Mouse (Mus musculus) gastrocnemius, postnatal 25 days (tissue): ENCODE results near the gene Trappc3l. TPM values are rescaled to one million over a fixed set of nuclear protein-coding genes. Genes with fewer than 3 reads are reported as not detected.

Experiments used
- DNase-seq: peaks from one replicate; pipeline ENCODE4 v3.0.0; 2022
- total RNA-seq, 2 experiments: library from RNA; stranded (reverse); gene quantifications; 1 replicate in 1 of 2; 2 replicates in 1 of 2; pipeline ENCODE4 v1.2.3; 2021

Trappc3l gene
- total RNA-seq, 2 experiments from 2014 or later: not detected

GRCm38 (mm10) chr10:34095147-34095546, 57.8 kb downstream of the Trappc3l start:
- DNase-seq: no peak

GRCm38 (mm10) chr10:34095964-34096363, 58.6 kb downstream of the Trappc3l start:
- DNase-seq: no peak

- peak; percentile 22 for DNase-seq
These were observed 59.1 kb downstream of the Trappc3l start, which contains the start of gene Calhm5 for GRCm38 (mm10) chr10:34096418-34096883. Calhm5 (minus strand) TSS chr10:34096519.

GRCm38 (mm10) chr10:34110863-34111465, 73.6 kb downstream of the Trappc3l start:
- DNase-seq: no peak

GRCm38 (mm10) chr10:34111964-34112738, 74.8 kb downstream of the Trappc3l start:
- no peak for DNase-seq

GRCm38 (mm10) chr10:34117131-34117530, 79.7 kb downstream of the Trappc3l start:
- DNase-seq: no peak

- no peak for DNase-seq
These were observed 80.4 kb downstream of the Trappc3l start for GRCm38 (mm10) chr10:34117770-34118169.

- no peak for DNase-seq
These were observed 81.0 kb downstream of the Trappc3l start for GRCm38 (mm10) chr10:34118421-34118820.

- peak; percentile 14 for DNase-seq
These were observed 90.3 kb downstream of the Trappc3l start, which contains the start of gene Calhm6 for GRCm38 (mm10) chr10:34127392-34128378. Calhm6 (minus strand) TSS chr10:34127984.

- DNase-seq: peak; percentile 36
These were observed 91.0 kb downstream of the Trappc3l start for GRCm38 (mm10) chr10:34128391-34128790.

GRCm38 (mm10) chr10:34131356-34131755, 94.0 kb downstream of the Trappc3l start:
- DNase-seq: no peak

GRCm38 (mm10) chr10:34136432-34136831, 99.0 kb downstream of the Trappc3l start:
- DNase-seq: no peak

- no peak for DNase-seq
These were observed 100.6 kb downstream of the Trappc3l start for GRCm38 (mm10) chr10:34138027-34138426.

GRCm38 (mm10) chr10:34139768-34140167, 102.4 kb downstream of the Trappc3l start:
- no peak for DNase-seq

GRCm38 (mm10) chr10:34141693-34142092, 104.3 kb downstream of the Trappc3l start:
- DNase-seq: no peak

- DNase-seq: no peak
These were observed 112.4 kb downstream of the Trappc3l start for GRCm38 (mm10) chr10:34149772-34150171.

GRCm38 (mm10) chr10:34150454-34150853, 113.1 kb downstream of the Trappc3l start:
- no peak for DNase-seq

GRCm38 (mm10) chr10:34151827-34152226, 114.4 kb downstream of the Trappc3l start:
- DNase-seq: no peak

GRCm38 (mm10) chr10:34155796-34156554, 118.6 kb downstream of the Trappc3l start:
- DNase-seq: no peak
